Mouse (Mus musculus) bone marrow macrophage, adult 2 months (primary cell): Measurements from ENCODE around the gene Sdc3.

ENCODE experiments used
- CTCF ChIP-seq: IDR thresholded peaks from 2 replicates; pipeline ENCODE4 v1.5.1; 2012; ENCODE audit warnings: low read depth, mild to moderate bottlenecking, low read length, moderate library complexity
- POLR2A ChIP-seq: IDR thresholded peaks from 2 replicates; pipeline ENCODE4 v1.6.1; 2012; ENCODE audit warnings: mild to moderate bottlenecking, low read depth, low read length, borderline replicate concordance

- TF ChIP-seq CTCF (no peak), POLR2A (no peak)
Observed at GRCm38 (mm10) chr4:130799118-130799517, 6.8 kb downstream of the Sdc3 start.
